Mouse (Mus musculus) cerebellum, adult 8-10 months (tissue): Measurements from ENCODE around the gene Nudt1.
"Not testable (repeated sequence)": the region's sequence is repeated elsewhere in the genome, so short reads cannot be mapped to it uniquely, and the experiment has no call there.

Experiments
- DNase-seq: peaks from one replicate; pipeline ENCODE4 v3.0.0; 2022

Gene Nudt1

GRCm38 (mm10) chr5:140345244-140345643 is 23.8 kb downstream of the Nudt1 start:
- DNase-seq = no peak

- DNase-seq = no peak
Measured at GRCm38 (mm10) chr5:140346050-140346449, 24.6 kb downstream of the Nudt1 start.

- no peak for DNase-seq
Measured at GRCm38 (mm10) chr5:140349882-140350281, 28.4 kb downstream of the Nudt1 start.

- no peak for DNase-seq
Measured at GRCm38 (mm10) chr5:140350731-140351497, 29.5 kb downstream of the Nudt1 start.

- DNase-seq = no peak
Measured at GRCm38 (mm10) chr5:140352352-140352751, 30.9 kb downstream of the Nudt1 start.

- no peak for DNase-seq
Measured at GRCm38 (mm10) chr5:140355934-140356333, 34.5 kb downstream of the Nudt1 start.

- no peak for DNase-seq
Measured at GRCm38 (mm10) chr5:140357466-140357865, 36.0 kb downstream of the Nudt1 start.

GRCm38 (mm10) chr5:140359930-140360674 is 38.6 kb downstream of the Nudt1 start:
- no peak for DNase-seq

- no peak for DNase-seq
Measured at GRCm38 (mm10) chr5:140364415-140364814, 43.0 kb downstream of the Nudt1 start.

GRCm38 (mm10) chr5:140368126-140368525 is 46.7 kb downstream of the Nudt1 start:
- not testable (repeated sequence) for DNase-seq

- no peak for DNase-seq
Measured at GRCm38 (mm10) chr5:140368926-140369325, 47.5 kb downstream of the Nudt1 start.

GRCm38 (mm10) chr5:140369466-140369865 is 48.0 kb downstream of the Nudt1 start:
- DNase-seq = no peak

- no peak for DNase-seq
Measured at GRCm38 (mm10) chr5:140370446-140371254, 49.2 kb downstream of the Nudt1 start.

- DNase-seq = no peak
Measured at GRCm38 (mm10) chr5:140371671-140372070, 50.2 kb downstream of the Nudt1 start.

- DNase-seq = no peak
Measured at GRCm38 (mm10) chr5:140373711-140374110, 52.3 kb downstream of the Nudt1 start.

GRCm38 (mm10) chr5:140374226-140374625 is 52.8 kb downstream of the Nudt1 start:
- DNase-seq = no peak

GRCm38 (mm10) chr5:140375249-140375829 is 53.9 kb downstream of the Nudt1 start:
- no peak for DNase-seq

GRCm38 (mm10) chr5:140378121-140378853 is 56.8 kb downstream of the Nudt1 start:
- no peak for DNase-seq

- DNase-seq = no peak
Measured at GRCm38 (mm10) chr5:140379299-140379698, 57.8 kb downstream of the Nudt1 start.

- no peak for DNase-seq
Measured at GRCm38 (mm10) chr5:140381156-140381555, 59.7 kb downstream of the Nudt1 start.

- DNase-seq = no peak
Measured at GRCm38 (mm10) chr5:140382688-140383087, 61.2 kb downstream of the Nudt1 start.

- no peak for DNase-seq
Measured at GRCm38 (mm10) chr5:140383559-140383958, 62.1 kb downstream of the Nudt1 start.
